Mouse (Mus musculus) heart, postnatal 36 days (tissue): Measurements from ENCODE around the gene Irf7. TPM values are rescaled to one million over a fixed set of nuclear protein-coding genes. Genes with fewer than 3 reads are reported as not detected.

ENCODE experiments used
- microRNA-seq, 2 experiments: library from miRNA; unstranded; fragments of <30 nt; microRNA quantifications; one replicate each; pipeline ENCODE4 v1.2.0; 2021; ENCODE audit warnings: borderline number of aligned reads in 2 of 2
- total RNA-seq, 2 experiments: library from RNA; stranded (reverse); gene quantifications; 2 replicates each; pipeline ENCODE4 v1.2.3; 2021

Gene Irf7
- total RNA-seq, 2 experiments from 2014 or later = 4.1 to 8.6 TPM

Small RNA genes within 50 kb of the gene (microRNA-seq; reads per million reads assigned to microRNA genes)
- gene Mir210 = 214 to 520 reads per million in 2 experiments

Other genes with a start within 250 kb of the Irf7 start
- gene Ifitm6, start 248.6 kb downstream of the Irf7 start, total RNA-seq = 1 to 10 TPM in 1 of 2 experiments, under 1 TPM in 1; 0.47 to 1.0 TPM
- not detected for gene Gm17387, start 237.3 kb downstream of the Irf7 start, total RNA-seq
- gene B4galnt4, start 205.4 kb downstream of the Irf7 start, total RNA-seq = not detected
- not detected for gene Pkp3, start 188.3 kb downstream of the Irf7 start, total RNA-seq
- gene Sigirr, start 165.9 kb downstream of the Irf7 start, total RNA-seq = 1 to 10 TPM; 5.6 to 9.5 TPM
- gene Ano9, start 148.7 kb downstream of the Irf7 start, total RNA-seq = under 1 TPM; 0.14 to 0.33 TPM
- 10 to 100 TPM; 25.8 to 36.2 TPM for gene Ptdss2, start 144.1 kb downstream of the Irf7 start, total RNA-seq
- 10 to 100 TPM; 66.8 to 67.8 TPM for gene Rnh1, start 93.6 kb downstream of the Irf7 start, total RNA-seq
- gene Hras, start 72.5 kb downstream of the Irf7 start, total RNA-seq = 100 to 1,000 TPM in 1 of 2 experiments, 10 to 100 TPM in 1; 97.9 to 104 TPM
- 1 to 10 TPM; 2.8 to 4.0 TPM for gene Lrrc56, start 72.3 kb downstream of the Irf7 start, total RNA-seq
- gene Lmntd2, start 52.4 kb downstream of the Irf7 start, total RNA-seq = not detected
- 1 to 10 TPM in 1 of 2 experiments, under 1 TPM in 1; 0.79 to 1.7 TPM for gene Rassf7, start 50.6 kb downstream of the Irf7 start, total RNA-seq
- gene Phrf1, start 37.7 kb downstream of the Irf7 start, total RNA-seq = 10 to 100 TPM; 31.9 to 36.5 TPM
- not detected for gene Cdhr5, start 10.3 kb upstream of the Irf7 start, total RNA-seq
- not detected for gene Sct, start 12.7 kb upstream of the Irf7 start, total RNA-seq
- gene Drd4, start 25.5 kb upstream of the Irf7 start, total RNA-seq = not detected
- 10 to 100 TPM; 16.5 to 17.1 TPM for gene Deaf1, start 61.2 kb upstream of the Irf7 start, total RNA-seq
- 10 to 100 TPM; 13.5 to 14.8 TPM for gene Tmem80, start 61.3 kb upstream of the Irf7 start, total RNA-seq
- 1 to 10 TPM; 3.3 to 3.7 TPM for gene Eps8l2, start 72.4 kb upstream of the Irf7 start, total RNA-seq
- gene Taldo1, start 125.7 kb upstream of the Irf7 start, total RNA-seq = 100 to 1,000 TPM; 114 to 116 TPM
- gene Gatd1, start 147.7 kb upstream of the Irf7 start, total RNA-seq = 10 to 100 TPM; 14.9 to 16.7 TPM
- 1 to 10 TPM in 1 of 2 experiments, under 1 TPM in 1; 0.80 to 1.5 TPM for gene Cend1, start 163.0 kb upstream of the Irf7 start, total RNA-seq
- 10 to 100 TPM; 60.0 to 96.2 TPM for gene Slc25a22, start 171.4 kb upstream of the Irf7 start, total RNA-seq
- gene Pidd1, start 177.5 kb upstream of the Irf7 start, total RNA-seq = under 1 TPM; 0.60 to 0.78 TPM
- 100 to 1,000 TPM; 885 to 891 TPM for gene Rplp2, start 180.9 kb upstream of the Irf7 start, total RNA-seq
- 100 to 1,000 TPM; 552 to 604 TPM for gene Pnpla2, start 188.7 kb upstream of the Irf7 start, total RNA-seq
- 10 to 100 TPM; 24.1 to 24.2 TPM for gene Cracr2b, start 194.6 kb upstream of the Irf7 start, total RNA-seq
- gene Cd151, start 200.9 kb upstream of the Irf7 start, total RNA-seq = 100 to 1,000 TPM; 299 to 300 TPM
- 10 to 100 TPM; 76.0 to 83.7 TPM for gene Polr2l, start 208.7 kb upstream of the Irf7 start, total RNA-seq
- gene Tspan4, start 208.8 kb upstream of the Irf7 start, total RNA-seq = 10 to 100 TPM; 27.3 to 44.1 TPM